Mouse (Mus musculus) layer of hippocampus, adult 11-12 months (tissue): Measurements from ENCODE around the gene Myo15b.

Experiments used
- DNase-seq: peaks from one replicate; pipeline ENCODE4 v3.0.0; 2022; ENCODE audit warnings: low spot score

Gene Myo15b

GRCm38 (mm10) chr11:115875935-115876334 is 17.7 kb downstream of the Myo15b start:
- DNase-seq: no peak

DNA sequence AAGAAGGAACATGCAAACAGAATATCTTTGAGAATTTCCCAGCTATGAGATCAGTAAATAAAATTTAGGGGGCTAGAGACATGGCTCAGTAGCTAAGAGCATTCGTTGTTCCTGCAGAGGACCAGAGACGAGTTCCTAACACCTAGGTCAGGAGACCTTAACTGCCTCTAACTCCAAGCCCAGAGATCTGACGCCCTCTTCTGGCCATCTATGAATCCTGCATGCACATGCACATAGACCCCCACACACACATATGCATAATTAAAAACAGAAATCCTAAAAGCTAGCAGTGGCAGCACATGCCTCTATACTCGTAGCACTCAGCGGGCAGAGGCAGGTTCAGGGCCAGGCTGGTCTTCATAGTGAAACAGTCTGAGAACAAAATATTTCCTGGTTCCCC is 18.2 kb downstream of the Myo15b start:
- DNase-seq: no peak

GRCm38 (mm10) chr11:115877174-115877755 is 19.1 kb downstream of the Myo15b start:
- no peak for DNase-seq

DNA sequence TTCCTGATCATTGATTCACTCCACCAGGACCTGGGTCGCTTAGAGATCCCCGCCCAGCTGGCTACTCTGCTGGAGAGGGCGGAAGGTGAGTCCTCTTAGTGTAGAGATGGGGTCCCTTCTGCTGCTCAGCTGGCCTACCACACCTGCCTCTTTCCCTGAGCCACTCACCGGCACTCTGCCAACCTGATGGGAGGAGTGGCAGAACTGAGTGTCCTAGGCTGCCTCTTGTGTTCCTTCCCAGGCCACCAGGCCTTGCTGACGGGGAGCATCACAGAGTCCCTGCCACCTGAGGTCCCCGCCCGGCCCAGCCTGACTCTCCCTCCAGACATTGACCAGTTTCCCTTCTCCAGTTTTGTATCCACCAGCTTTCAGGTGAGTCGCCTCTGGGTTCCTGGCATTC is 19.9 kb downstream of the Myo15b start:
- no peak for DNase-seq

DNA sequence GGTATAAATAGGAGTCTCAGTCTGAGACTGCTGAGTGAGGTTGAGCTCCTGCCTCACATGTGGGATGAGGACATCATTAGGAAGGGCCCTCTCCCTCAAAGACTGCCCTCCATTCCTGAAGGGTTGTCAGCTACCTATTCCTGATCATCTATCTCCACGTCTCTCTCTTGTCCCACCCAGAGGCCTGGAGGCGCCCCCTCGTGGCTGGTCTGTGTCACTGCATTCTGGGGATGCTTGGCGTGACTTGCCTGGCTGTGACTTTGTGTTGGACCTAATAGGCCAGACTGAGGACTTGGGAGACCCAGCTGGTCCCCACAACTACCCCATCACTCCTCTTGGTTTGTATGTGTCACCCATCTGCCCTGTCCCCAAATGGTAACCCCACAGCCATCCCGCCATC is 22.8 kb downstream of the Myo15b start:
- DNase-seq: no peak

DNA sequence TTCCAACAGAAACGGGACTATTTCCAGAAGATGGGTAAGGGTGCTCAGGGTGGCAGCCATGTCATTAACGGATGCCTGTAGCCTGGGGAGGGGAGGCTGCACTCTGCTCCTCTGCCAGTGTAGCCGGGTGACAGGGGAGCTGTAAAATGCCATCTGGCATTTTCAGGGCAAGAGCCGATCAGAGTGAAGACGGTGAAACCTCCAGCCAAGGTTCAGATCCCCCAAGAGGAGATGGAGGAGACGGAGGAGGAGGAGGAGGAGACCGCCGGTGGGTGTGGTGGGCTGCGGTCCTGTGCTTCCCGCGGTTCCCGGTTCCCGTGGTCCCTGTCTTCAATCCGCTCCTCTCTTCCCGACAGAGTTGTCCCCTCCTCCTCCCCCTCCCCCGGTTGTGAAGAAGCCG is 25.0 kb downstream of the Myo15b start:
- no peak for DNase-seq

DNA sequence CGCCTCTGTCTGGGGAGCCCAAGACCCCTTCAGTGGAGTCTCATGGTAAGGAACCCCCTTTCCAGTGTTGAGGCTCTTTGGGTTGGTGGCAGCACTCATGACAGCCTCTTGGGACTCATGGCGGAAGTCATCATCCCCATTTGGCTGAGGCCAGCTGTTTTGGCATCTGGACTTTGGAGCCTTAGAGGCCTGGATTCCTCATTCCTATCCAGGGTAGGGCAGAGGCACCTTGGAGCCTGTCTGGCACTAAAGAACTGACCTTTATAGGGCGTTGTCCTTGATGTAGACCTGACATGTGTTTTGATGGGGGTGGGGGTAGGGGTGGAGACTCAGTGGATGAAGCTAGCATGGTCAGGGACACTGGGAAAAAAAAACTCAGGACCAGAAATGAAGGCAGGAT is 26.2 kb downstream of the Myo15b start:
- no peak for DNase-seq

DNA sequence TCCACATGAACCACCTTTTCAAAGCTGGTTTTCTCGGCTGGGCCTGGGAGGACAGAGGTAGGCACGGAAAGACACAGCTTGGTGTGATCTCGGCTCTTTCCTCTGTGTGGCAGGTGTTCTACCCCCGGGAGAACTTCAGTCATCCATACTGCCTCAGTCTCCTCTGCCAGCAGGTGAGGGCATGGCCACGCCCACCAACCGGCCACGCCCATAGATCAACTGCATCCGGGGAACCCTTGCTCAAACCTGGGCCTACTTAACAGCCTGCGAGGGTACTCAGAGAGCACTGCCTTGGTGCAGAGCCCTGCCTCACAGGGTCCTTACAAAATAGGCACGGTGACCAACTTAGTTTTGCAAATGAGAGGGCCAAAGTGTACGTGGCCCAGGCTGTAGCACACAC is 27.1 kb downstream of the Myo15b start:
- no peak for DNase-seq

GRCm38 (mm10) chr11:115886446-115886845 is 28.2 kb downstream of the Myo15b start:
- DNase-seq: no peak

DNA sequence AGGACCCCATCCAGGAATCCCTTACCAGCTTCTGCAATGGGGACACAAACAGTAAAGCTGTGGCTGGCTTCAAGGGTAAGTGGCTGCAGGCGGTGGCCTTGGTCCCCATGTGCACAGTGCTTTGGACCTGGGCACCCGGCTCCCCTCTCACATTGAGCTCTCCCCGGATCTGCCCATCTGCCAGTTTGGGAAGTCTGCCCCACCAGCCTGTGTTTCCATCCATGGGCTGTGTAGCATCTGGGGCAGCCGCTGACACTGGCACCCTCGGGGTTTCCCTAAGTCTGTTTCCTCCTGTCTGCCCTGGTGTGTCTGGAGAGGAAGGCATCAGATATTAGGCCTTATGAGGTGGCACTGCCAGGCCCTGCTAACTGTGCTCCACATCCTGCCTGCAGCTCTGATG is 29.8 kb downstream of the Myo15b start:
- no peak for DNase-seq

GRCm38 (mm10) chr11:115889159-115889558 is 31.0 kb downstream of the Myo15b start:
- DNase-seq: no peak

GRCm38 (mm10) chr11:115892213-115892612 is 34.0 kb downstream of the Myo15b start:
- DNase-seq: no peak

DNA sequence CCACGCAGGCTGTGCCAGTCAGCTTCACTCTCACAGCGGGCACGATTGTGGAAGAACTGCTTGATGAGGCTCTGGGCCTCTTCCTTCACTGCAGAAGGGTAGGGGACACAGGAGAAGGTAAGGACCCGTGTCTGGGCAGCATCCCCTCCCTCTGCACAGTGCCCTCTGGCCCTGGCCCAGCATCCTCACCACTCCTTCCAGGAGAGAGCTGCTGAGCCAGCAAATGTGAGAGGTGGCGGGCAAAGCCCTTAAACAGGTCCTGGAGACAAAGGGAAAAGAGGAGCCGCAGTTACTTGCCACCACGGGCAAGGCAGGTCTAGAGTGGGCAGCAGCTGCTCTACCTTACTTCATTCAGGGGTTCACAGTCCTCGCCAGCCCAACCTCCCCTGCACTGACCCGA is 34.9 kb downstream of the Myo15b start:
- DNase-seq: no peak

DNA sequence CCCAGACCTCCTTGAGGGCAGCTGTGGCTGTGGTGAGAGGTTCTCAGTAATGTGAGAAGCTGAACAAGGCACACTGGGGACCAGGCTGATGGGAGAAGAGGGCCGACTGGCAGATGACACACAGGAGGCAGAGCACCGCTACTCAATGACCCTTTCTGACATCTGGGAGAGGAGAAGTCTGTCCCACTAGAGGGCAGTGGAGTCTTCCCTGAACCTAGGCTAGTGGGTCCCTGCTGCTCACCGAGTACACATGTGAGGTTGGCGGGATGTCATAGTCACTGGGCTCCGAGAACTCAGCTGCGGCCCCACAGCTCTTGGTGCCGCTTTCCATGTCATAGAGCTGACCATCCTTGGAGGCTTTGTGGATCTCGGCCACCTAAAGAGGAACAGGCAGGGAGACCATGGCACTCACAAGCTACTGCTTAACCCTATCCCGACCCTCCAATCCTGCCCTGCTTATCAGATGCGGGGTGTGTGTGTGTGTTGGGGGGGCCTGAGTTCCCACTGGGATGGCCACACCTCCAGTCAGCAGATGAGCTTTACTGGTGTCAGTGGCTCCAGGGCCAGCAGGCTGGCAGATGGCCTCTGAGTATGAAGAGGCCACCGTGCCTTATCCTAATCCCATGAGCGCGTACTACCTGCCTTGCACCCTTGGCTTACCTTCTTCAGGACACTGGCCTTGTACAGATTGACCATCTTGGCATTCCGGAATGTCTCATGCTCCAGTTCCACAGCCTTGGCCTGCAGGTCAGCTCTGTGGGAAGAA is 36.7 kb downstream of the Myo15b start:
- DNase-seq: peak; percentile 35

GRCm38 (mm10) chr11:115898446-115898845 is 40.2 kb downstream of the Myo15b start:
- DNase-seq: no peak

DNA sequence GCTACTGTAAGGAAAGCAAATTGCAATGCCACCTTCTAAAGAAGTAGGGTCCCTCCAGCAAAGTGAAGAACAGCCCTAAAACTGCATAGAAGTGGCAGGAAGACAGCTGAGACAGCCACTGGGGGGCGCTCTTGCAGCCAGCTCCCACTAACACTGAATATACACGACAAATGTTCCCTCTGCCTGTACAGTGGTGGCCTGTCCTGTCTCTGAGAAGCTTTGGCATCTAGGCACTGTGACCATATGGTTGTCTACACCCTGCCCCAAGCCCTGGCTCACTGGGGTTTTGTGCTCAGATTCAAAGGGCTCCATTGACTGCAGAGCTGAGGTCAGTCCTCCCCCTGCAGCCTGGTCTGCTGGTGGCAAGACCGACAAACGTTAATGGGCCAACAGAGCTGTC is 40.7 kb downstream of the Myo15b start:
- peak; percentile 81 for DNase-seq

GRCm38 (mm10) chr11:115899486-115900266 is 41.5 kb downstream of the Myo15b start, which contains the start of gene Smim5:
Gene Smim5 (plus strand): TSS chr11:115899966.
- DNase-seq: no peak

- no peak for DNase-seq
These were observed 42.5 kb downstream of the Myo15b start for GRCm38 (mm10) chr11:115900561-115901337.

DNA sequence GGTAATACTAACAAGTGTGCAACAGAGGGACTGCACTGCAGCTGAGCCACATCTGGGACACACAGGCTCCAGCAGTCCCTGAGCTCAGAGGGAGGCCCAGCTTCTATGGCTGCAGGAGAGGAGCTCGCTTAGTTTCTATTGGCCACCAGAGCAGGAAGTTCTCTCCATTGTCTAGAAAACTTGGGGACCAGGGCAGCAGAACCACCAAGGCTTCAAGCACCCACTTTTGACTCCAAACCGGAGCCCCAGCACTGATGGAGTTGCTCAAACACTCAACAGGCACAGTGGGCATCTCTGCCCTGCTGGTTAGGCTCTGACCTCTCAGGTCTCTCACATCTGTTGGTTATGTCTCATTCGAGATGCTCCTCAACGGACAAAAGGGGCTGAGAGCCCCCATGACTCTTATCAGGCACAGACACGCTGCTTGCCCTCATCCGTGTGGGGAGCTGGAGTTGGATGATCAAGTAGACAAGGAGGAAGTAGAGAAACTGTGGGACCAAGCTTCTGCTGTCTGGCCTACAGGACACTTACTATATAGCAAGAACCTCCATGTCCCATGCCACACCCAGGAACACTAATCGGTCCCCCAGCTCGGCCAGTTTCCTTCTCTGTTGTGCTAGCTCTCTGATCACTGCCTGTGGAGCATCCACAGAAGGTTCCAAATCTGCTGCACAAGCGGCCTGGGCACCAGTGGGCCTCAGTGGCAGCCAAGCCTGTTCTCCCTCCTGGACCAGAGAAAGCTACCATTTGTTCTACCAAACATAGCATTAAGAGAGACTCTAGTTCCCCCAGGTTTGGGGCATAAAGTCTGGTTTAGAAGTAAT is 43.3 kb downstream of the Myo15b start:
- DNase-seq: no peak

DNA sequence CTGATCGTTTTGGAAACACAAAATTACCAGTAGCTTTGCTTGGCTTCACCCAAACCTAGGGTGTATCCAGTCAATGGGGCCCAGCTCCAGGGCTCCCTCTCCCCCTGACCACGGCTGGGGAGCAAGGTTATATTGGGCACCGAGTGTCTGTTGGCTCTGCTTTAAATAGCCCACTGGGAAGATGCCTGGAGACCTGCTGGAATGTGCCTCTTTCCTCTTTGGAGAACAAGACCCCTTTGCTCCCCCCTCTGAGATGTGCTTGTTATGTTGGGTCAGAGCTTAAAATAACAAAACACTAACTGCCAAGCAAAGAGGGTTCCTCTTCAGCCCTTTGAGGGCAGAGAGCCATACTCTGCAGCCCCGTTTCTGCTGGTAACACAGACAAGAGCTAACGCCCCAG is 44.0 kb downstream of the Myo15b start:
- DNase-seq: no peak

DNA sequence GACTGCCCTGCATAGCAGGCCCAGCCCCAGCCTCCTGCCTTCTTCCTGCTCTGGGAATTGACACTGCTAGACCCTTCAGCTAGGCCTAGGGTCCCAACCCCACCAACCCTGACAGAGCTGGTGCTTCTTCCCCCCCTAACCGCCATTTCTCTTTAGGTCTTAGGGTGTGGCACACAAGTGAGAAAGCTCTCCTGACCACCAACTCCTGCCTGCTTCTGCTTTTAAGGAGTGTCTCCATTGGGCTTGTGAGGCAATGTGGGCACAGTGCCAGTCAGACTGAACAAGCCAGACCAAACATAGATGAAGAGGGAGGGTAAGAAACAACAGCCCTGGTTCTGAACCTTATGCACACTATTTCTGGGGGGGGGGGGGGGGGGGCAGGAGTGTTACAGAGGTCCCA is 44.6 kb downstream of the Myo15b start:
- no peak for DNase-seq
